Mouse (Mus musculus) fat pad, adult 2 months (tissue): Measurements from ENCODE around the gene Shank1.

Experiments
- DNase-seq: peaks from one replicate; pipeline ENCODE4 v3.0.0-alpha.2; 2011; ENCODE audit warnings: low read depth, low spot score; ENCODE audit errors: extremely low read depth

Shank1 gene

DNA sequence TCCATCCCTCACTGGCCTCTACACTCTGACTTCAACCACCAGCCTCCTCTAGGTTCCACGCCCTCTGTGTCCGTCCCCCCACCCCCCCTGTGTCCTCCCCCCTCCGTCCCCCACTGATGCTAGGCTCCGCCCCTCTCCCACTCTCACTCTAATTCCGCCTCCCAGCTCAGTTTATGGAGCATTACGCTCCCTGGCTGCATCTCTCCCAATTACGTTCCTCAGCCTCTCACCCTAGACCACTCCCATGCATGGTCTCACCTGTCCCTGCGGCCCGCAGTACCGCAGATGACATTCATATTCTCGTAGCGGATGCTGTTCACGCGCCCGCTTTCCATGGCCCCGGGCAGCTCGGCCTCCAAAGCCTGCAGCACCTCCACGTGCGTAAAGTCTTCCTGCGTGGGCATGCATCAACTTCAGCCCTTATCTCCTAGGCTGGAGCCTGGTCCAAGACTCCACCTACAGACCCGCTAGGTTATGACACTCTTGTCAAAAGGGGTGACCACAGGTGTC is 50.8 kb downstream of the Shank1 start:
- no peak for DNase-seq

DNA sequence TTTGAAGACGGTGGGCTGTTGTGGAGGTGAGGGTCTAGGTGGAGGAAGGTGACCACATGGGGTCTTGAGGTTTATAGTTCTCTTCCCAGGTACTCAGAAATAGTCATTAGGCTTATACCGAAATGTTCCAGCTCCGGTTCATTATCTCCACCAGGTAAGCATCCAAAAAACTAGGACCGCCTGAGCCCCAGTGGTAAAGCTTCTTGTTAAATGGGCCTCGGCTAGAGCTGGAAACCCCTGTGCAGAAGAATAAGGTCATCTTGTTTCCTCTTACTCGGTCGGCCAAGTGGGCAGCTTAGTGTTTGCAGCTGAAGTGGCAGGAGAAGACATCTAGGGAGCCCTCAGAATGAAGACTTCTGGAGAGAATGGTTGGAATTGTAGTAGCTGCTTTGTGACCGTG is 62.6 kb downstream of the Shank1 start:
- no peak for DNase-seq

DNA sequence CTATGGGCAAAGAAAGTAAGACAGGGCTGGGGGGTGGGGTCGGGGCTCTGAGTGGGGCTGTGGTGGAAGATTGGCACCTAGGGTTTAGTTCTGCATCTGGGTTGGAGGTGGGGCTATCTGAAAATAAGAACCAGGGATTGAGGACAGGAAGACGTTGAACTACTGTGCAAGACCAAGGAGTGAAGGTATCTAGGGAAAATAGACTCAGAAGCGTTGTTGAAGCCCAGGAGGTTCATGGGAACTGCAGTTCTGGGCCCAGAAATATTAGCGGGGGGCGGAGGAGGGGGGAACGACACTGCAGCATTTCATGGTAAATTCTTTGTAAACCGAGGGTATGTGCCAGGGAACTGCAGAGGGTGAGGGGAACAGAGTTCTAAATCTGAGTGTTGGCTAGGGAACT is 63.4 kb downstream of the Shank1 start:
- DNase-seq: no peak

DNA sequence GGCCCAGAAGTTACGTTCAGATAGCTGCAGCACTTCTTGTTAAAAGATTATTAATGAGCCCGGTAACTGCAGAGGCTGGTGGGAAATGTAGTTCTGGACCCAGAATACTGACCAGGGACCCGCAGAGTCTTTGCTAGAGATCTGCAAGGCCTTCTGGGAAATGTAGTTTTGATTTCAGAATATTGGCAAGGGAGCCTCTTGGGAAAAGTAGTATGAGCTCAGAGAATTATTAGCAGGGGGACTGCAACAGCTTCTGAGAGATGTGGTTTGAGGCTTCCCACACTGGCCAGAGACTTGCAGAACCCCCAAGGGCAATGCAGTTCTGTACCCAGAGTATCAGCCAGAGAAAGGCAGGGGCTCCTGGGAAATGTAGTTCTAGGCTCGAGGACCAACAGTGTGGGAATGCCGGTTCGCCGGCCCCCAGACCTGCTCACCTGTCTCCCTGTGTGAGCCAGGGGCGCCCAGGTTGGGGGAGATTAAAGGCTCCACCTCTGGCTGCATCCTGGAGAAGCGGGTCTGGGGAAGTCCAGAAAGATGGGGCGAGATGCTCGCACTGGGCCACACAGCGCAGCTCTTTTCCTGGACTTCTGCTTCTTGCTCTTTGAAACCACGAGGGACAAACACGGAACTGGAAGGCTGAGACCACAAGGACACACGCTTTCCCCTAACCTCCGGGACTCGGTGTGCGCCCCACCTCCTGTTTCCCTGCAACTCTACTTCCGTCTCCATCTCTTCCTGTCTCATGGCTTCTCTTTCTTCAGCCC is 64.0 kb downstream of the Shank1 start:
- DNase-seq: peak; percentile 59

DNA sequence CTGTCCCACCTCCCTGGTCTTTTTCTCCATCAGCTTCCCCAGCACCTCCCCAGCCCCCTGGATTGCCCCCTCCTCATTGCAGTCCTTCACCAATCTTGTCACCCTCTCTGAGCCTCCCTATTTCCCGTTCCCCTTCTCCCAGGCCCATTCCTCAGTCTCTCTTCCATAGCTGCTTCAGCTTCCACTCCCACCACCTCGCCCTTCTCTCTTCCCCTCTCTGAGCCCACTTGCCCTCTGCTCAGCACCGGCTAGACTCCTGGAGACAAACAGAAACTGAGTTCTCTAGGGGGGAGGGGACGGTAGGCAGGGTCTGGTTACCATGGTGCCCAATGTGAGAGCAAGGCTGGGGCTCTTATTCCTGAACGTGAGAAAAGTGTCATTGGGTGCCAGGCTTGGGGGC is 64.7 kb downstream of the Shank1 start:
- DNase-seq: no peak

DNA sequence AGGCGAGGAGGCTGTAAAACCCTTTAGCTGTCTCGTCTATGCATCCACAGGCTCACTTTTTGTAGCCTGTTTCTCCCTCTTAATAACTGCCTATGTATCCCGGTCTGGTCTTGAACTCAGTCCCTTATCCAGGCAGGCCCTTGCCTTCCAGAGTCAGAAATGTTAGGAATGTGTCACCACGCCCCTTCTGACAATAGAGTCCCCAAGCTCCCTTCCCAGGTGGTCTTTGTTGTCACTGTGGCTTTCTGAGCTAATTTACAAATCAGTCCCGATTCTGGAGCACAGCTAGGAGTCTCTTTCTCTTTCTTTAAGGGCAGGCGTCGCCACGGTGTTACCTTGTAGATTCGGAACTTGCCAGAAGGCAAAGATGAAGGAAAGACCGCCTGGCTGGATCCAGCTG is 65.2 kb downstream of the Shank1 start:
- DNase-seq: no peak

DNA sequence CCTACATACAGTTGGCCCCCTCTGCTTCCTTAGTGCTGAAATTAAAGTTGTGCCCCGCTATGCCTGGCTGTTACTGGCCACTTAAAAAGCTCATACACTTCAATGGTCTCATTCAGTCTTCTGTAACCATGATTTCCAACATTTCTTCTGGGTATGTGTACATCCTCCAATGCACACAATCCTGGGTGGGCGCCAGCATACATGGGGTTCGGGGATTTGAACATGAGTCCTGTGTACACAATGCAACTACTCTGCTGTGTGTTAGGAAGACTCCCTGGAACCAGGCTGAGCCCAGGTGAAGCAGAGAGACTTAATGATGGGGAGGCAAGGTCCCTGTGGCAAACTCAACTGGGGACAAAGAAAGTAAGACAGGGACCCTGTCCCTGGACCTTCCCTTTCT is 65.7 kb downstream of the Shank1 start:
- DNase-seq: no peak

DNA sequence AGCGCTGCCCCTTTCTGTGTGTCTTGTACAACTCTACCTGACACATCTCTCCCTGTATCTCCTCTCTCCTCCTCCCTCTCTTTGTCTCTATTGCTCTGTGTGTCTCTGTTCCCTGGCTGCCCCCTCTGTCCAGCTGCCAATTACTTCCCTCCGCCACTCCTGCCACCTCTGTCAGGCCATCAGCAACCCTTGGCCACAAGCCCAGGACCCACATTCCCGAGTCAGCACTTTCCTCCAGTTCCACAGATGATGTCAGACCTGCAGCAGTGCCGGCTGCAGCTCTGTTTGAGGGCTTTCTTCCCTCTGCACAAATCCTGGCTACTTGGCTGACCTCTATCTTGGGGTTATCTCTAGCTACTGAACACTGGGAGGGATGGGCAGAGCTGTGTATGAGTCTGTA is 68.2 kb downstream of the Shank1 start:
- DNase-seq: no peak

DNA sequence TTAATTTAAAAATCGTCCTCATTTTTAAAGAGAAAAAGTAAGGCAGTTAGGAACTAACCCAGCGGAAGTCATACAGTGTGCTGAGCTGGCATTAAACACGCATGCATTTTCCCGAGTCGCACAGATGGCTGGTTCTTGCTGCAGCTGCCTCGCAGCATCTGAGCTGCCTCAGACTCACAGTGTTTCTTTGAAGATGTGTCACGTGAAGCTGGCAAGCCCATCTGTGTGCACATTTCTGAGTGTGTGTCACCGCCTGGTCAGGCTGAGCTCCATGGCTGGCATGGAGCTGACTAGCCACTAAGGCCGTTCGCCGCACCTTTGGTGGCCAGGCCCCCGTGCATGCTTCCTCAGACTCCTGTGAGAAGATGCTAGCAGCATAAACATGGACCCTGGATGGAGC is 72.5 kb downstream of the Shank1 start:
- no peak for DNase-seq

DNA sequence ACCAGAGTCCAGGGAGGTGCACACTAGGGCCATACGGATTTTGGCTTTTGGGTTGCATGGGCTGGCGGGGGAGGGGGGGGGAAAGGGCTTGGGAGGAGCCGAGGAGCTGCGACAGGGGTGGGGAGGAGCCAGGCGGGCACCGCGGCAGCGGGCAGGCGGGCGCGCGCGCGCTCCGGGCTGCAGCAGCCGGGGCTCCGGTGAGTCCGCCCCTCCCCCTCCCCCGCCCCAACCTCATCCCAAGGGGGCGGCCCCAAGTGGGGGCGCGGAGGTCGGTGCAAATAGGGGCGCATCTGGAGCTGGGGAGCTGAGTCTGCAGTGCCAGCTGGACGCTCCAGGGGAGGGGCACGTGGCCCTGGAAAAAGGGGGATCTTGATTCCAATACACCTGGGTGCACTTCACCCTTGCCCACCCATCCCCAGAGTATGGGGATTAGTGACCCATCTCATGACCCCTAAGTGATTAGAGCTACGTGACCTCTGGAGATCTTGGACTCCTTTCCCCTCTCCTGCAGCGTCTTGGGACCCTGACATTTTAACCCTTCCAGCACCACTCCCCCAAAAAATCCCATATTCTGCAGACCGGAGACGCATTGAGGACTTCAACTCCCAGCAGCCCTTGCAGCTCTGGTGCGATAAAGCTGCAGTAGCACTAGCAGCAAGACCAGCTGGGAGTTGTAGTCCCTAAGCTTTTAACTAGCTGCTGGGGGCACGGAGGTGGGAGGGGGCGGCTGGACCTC is 74.1 kb downstream of the Shank1 start, which contains the start of gene Syt3:
Gene Syt3, plus strand, starts transcription at position 123 of the 736 bp plus-strand sequence.
- no peak for DNase-seq

DNA sequence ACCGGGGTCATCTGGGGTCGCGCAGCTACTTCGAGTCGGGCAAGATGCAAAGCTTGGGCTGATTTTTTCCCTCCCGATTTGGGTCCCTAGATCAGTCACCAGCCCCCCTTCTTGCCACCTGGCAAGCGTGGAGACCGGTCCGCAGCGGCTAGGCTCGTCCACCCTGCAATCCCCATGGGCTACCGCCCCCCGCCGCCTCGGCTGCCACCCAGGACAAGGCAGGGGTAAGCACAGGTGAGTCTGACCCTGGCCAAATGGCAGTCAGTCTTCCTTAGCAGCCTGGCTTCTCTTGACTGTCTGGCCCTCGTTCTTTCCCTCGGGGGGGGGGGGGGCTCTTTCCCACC is 74.6 kb downstream of the Shank1 start:
- DNase-seq: no peak

DNA sequence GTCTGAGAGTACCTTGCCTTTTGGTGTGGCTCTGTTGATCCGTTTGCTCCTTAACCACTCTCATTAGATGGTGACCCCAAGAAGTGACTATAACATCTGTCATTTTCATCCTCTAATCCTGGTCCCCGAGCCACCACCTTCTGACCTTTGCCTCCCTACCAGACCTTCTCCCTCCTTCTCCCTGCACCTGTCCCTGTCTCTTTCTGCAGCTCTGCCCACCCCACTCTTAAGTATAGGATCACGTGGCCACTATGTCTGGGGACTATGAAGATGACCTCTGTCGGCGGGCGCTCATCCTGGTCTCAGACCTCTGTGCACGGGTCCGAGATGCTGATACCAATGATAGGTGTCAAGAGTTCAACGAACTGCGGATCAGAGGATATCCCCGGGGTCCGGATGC is 75.7 kb downstream of the Shank1 start, which contains the start of gene 1700008O03Rik:
Gene 1700008O03Rik, minus strand, starts transcription at position 101 of the 400 bp plus-strand sequence.
- DNase-seq: no peak

DNA sequence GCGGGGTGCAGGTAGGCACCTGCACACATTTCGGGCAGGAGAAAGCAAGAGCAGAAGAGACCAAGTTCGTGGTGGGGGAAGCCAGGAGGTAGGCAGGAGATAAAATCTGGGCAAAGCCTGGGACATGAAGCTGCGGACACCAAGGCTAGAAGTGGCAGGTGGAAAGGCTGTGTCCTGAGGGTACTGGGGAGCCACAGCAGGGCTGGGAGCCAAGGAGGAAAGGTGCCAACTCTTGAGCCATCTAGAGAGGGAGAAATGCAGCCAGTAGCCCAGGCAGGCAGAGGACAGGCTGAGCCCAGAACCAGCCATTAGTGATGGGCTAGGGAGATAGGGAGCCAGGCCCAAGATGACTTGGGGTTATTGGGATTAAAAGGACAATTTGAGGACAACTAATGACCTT is 81.8 kb downstream of the Shank1 start:
- no peak for DNase-seq

DNA sequence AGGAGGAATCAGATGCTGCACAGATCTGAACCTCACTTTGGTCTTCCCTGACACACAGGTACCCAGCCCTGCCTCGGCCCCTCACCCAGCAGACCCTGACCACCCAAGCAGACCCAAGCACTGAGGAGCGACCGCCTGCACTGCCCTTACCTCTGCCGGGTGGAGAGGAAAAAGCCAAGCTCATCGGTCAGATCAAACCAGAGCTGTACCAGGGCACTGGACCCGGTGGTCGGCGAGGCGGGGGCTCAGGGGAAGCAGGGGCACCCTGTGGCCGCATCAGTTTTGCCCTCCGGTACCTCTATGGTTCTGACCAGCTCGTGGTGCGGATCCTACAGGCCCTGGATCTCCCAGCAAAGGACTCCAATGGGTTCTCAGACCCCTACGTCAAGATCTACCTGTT is 82.3 kb downstream of the Shank1 start:
- no peak for DNase-seq

DNA sequence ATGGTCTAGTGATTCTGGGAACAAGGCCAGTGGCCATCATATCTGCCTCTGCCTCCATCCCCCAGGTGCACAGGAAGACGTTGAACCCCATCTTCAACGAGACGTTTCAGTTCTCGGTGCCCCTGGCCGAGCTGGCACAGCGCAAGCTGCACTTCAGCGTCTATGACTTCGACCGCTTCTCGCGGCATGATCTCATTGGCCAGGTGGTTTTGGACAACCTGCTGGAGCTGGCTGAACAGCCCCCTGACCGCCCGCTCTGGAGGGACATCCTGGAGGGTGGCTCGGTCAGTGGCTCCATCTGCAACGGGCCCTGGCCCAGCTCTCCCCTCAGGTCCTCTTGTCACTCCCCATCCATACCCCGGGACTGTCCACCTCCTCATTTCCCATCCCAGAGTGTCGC is 83.2 kb downstream of the Shank1 start:
- no peak for DNase-seq

DNA sequence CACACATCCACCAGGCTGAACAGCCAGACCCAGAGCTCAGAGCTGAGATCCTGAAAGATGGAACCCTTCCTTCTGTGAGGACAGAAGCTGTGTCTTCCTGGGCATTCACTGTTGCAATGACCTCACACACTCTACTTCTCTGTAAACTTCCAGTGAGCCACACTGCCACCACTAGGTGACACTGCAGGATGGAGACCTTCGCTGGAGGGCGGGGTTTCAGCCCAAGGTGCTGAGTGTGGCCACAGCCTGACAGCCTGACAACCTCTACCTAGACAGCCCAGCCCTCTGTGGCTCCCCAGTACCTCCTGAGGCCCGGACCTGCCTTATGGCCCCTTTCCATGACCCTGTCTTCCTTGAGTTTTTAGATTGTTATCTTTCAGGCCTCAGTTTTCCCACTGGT is 88.5 kb downstream of the Shank1 start:
- no peak for DNase-seq

DNA sequence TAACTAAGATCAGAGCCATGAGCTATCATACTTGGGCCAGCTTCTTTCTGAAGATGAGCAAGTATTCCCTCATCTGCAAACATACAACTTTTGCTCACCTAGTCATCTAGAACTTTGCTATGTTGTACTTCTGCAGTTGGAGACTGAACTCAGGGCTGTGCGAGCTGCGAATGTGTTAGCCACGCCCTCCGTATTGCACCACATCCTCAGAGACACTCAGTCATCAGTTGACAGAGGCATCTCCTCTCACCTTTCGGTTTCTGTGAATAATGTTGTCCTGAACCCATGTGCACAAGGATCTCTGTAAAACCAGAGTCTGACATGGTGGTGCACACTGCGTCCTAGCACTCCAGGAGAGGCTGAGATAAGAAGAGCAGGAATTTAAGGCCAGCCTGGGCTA is 91.6 kb downstream of the Shank1 start:
- DNase-seq: no peak

DNA sequence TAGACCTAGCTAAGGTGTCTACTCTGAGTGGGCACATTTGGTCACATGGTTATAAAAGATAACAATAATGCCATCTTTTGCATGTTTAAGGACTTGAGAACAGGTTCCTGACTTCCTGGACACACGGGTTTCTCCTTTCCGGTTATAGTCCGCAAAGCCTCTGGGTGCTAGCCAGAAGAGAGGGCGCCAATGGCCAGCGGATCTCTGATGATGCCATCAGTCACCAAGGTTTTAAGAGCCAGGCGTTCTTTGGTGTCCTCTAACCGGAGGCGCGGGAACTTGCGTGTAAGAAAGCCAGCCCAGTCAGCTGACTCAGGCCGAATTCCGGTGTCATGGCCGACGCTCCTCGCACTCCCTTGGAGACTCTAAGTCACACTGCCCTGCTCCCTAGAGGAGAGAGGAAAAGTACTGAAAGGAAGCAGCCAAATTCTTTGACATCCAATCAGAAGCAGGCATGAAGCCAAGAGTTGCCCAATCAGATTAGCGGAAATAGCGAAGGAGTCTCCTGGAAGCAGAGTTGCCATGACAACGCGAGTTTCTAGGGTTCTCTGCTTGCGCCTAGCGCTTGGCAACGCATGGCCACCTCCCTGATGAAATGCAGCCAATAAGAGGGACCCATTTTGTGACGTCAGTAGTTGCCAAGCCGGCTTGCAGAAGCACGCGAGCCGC is 95.4 kb downstream of the Shank1 start:
- peak; percentile 10 for DNase-seq

DNA sequence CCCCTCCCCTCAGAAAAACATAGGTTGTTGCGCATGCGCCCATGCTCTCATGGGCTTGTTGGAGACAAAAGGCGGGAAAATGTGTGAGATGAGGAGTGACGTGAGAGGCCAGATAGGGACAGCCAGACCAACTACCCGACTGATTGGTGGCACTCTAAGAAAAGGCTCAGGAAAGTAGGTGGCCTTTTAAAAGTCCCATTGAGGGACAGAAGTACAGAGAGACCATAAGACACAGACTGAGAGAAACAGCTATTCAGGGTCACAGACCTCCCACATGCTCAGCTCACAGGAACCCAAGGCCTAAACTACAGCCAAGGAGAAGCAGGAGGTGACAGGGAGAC is 95.9 kb downstream of the Shank1 start:
- DNase-seq: no peak
